Mouse (Mus musculus) brain, embryonic 18.5 days (tissue): ENCODE data around the gene Cenpm.

Experiments used
- DNase-seq: peaks from one replicate; pipeline ENCODE4 v3.0.0-alpha.2; 2012; ENCODE audit warnings: low read depth, low spot score

Gene Cenpm

GRCm38 (mm10) chr15:82196300-82196699, 48.2 kb downstream of the Cenpm start:
- no peak for DNase-seq

GRCm38 (mm10) chr15:82192617-82193016, 51.9 kb downstream of the Cenpm start:
- no peak for DNase-seq

- DNase-seq: no peak
Measured at GRCm38 (mm10) chr15:82188481-82189240, 55.9 kb downstream of the Cenpm start.

- no peak for DNase-seq
Measured at GRCm38 (mm10) chr15:82187924-82188323, 56.6 kb downstream of the Cenpm start.

GRCm38 (mm10) chr15:82187401-82187800, 57.1 kb downstream of the Cenpm start:
- DNase-seq: no peak

- DNase-seq: no peak
Measured at GRCm38 (mm10) chr15:82186931-82187330, 57.6 kb downstream of the Cenpm start.

- no peak for DNase-seq
Measured at GRCm38 (mm10) chr15:82186131-82186530, 58.4 kb downstream of the Cenpm start.

GRCm38 (mm10) chr15:82185062-82185783, 59.3 kb downstream of the Cenpm start:
- no peak for DNase-seq

- DNase-seq: no peak
Measured at GRCm38 (mm10) chr15:82184656-82185055, 59.9 kb downstream of the Cenpm start.

GRCm38 (mm10) chr15:82184183-82184582, 60.4 kb downstream of the Cenpm start:
- no peak for DNase-seq
